Mouse (Mus musculus): ENCODE data around the gene Trim8.

Gene Trim8

GRCm38 (mm10) chr19:46479306-46480075 lies 22.0 kb upstream of the Trim8 start:
- DNase-seq (ENCODE audit: low read depth, low spot score) = no peak

- peak; percentile 17 for DNase-seq (ENCODE audit: low read depth, low spot score)
Observed at GRCm38 (mm10) chr19:46480624-46481345, 20.7 kb upstream of the Trim8 start.

GRCm38 (mm10) chr19:46481352-46481751 lies 20.1 kb upstream of the Trim8 start:
- DNase-seq (ENCODE audit: low read depth, low spot score) = no peak

- peak; percentile 77 for DNase-seq (ENCODE audit: low read depth, low spot score)
Observed at GRCm38 (mm10) chr19:46481756-46482155, 19.7 kb upstream of the Trim8 start.

GRCm38 (mm10) chr19:46482896-46483516 lies 18.5 kb upstream of the Trim8 start:
- peak; percentile 34 for DNase-seq (ENCODE audit: low read depth, low spot score)

- DNase-seq (ENCODE audit: low read depth, low spot score) = peak; percentile 75
Observed at GRCm38 (mm10) chr19:46483701-46484328, 17.7 kb upstream of the Trim8 start.

GRCm38 (mm10) chr19:46484518-46484917 lies 17.0 kb upstream of the Trim8 start:
- DNase-seq (ENCODE audit: low read depth, low spot score) = peak; percentile 85

- no peak for DNase-seq (ENCODE audit: low read depth, low spot score)
Observed at GRCm38 (mm10) chr19:46485847-46486246, 15.7 kb upstream of the Trim8 start.

GRCm38 (mm10) chr19:46486709-46487108 lies 14.8 kb upstream of the Trim8 start:
- DNase-seq (ENCODE audit: low read depth, low spot score) = no peak

GRCm38 (mm10) chr19:46489448-46489847 lies 12.1 kb upstream of the Trim8 start:
- DNase-seq (ENCODE audit: low read depth, low spot score) = no peak

GRCm38 (mm10) chr19:46490634-46491033 lies 10.9 kb upstream of the Trim8 start:
- peak; percentile 87 for DNase-seq (ENCODE audit: low read depth, low spot score)

GRCm38 (mm10) chr19:46495136-46495535 lies 6.4 kb upstream of the Trim8 start:
- DNase-seq (ENCODE audit: low read depth, low spot score) = no peak

GRCm38 (mm10) chr19:46497230-46497629 lies 4.3 kb upstream of the Trim8 start:
- no peak for DNase-seq (ENCODE audit: low read depth, low spot score)

GRCm38 (mm10) chr19:46499539-46499835 lies 2.0 kb upstream of the Trim8 start:
- no peak for DNase-seq (ENCODE audit: low read depth, low spot score)

- peak; percentile 100 for DNase-seq (ENCODE audit: low read depth, low spot score)
Observed at GRCm38 (mm10) chr19:46499836-46500580, 1.5 kb upstream of the Trim8 start.

- peak; percentile 65 for DNase-seq (ENCODE audit: low read depth, low spot score)
Observed at GRCm38 (mm10) chr19:46500581-46501341, 741 bp upstream of the Trim8 start.

- peak; percentile 66 for DNase-seq (ENCODE audit: low read depth, low spot score)
Observed at GRCm38 (mm10) chr19:46502069-46502455, 560 bp downstream of the Trim8 start.

- peak; percentile 84 for DNase-seq (ENCODE audit: low read depth, low spot score)
Observed at GRCm38 (mm10) chr19:46502471-46503166, 1.1 kb downstream of the Trim8 start.

GRCm38 (mm10) chr19:46503351-46504084 lies 2.0 kb downstream of the Trim8 start:
- DNase-seq (ENCODE audit: low read depth, low spot score) = peak; percentile 98

Data from 3T3-L1 (cell line).